Mouse (Mus musculus): ENCODE measurements around the gene Gabpa. TPM values are rescaled to one million over a fixed set of nuclear protein-coding genes. Genes with fewer than 3 reads are reported as not detected.

The Gabpa gene
- polyA plus RNA-seq, 1 experiment from 2014 or later, result 47.2 TPM

DNA sequence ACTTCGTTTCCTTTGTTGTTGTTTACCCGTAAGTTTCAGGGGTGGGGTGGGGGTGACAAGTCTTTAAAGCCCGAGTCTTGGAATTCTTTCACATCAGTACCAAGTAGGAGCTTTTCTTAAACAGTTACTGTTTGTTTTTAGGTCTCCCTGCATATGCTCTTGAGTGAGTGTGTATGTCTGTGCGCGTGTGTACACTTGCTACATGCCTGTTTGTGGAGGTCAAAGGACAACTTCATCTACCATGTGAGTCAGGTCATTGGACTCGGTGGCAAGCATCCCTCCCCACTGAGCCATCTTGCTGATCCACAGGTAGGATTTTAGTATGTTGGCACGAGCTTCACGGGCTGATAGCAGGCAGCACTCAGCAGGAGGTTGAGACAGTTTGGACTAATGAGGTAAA lies 39.1 kb downstream of the Gabpa start:
- H3K4me1 ChIP-seq (ENCODE audit: control insufficient read depth, insufficient read depth, low read length), result no peaks in the 10 kb centered on the region
- H3K36me3 ChIP-seq (replicated peaks; ENCODE audit: control insufficient read depth, insufficient read depth, low read depth, low read length), result no peaks in the 10 kb centered on the region
- H3K27ac ChIP-seq (replicated peaks; ENCODE audit: low read depth, low read length), result no peak overlapping the region
- no peak overlapping the region for H3K4me2 ChIP-seq (ENCODE audit: low read depth, low read length)
- ATAC-seq (replicated peaks; ENCODE audit: insufficient number of reproducible peaks, low FRiP score, low TSS enrichment, low read depth) (no peak), DNase-seq (ENCODE audit: low spot score) (no peak)
- H3K9me3 ChIP-seq (replicated peaks; ENCODE audit: control insufficient read depth, low read length), result no peaks in the 10 kb centered on the region
- 82% methylated on average over 8 of the region's 8 CpGs for WGBS
- H3K4me3 ChIP-seq (ENCODE audit: low read depth, low read length), result no peak overlapping the region
- no peak overlapping the region for H3K9ac ChIP-seq (replicated peaks; ENCODE audit: low read length)
- no peaks in the 10 kb centered on the region for H3K27me3 ChIP-seq (ENCODE audit: control insufficient read depth, insufficient read depth, low read length)

DNA sequence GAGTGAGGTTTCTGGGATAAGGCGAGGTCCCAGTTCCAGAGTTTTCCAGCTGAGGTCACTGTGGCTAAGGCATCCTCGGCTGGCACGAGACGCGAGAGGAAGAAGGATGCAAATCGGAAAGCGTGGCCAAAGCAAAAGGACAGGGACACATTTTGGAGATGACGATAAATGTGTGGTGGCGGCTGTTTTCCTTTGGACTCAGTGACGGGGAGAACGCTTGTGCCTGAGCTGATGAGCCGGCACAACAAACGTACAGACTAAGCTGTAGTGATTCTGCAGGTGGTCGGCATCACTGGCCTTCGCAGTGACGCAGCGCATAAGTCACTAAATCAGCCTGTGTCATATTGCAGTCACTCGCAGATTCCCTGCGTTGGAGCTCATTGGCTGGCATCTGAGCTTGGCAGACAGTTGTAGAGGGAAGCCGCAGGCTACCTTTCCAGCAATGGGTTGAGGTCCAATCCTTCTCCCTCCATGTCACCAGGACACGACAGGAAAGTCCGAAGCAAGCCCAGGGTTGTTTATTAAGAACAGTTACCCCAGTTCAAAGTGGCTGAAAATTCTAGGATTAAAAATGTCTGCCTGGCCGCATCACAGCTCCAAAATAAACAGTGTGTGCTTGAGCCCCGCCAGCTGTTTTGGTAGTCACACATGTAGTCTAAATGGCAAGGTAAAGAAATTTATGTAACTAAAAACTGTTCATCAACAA lies 40.4 kb downstream of the Gabpa start:
- Histone ChIP-seq H3K9me3 (replicated peaks; ENCODE audit: control insufficient read depth, low read length) (no peaks in the 10 kb centered on the region), H3K27ac (replicated peaks; ENCODE audit: low read depth, low read length) (no peak overlapping the region), H3K27me3 (ENCODE audit: control insufficient read depth, insufficient read depth, low read length) (no peaks in the 10 kb centered on the region), H3K4me2 (ENCODE audit: low read depth, low read length) (no peak overlapping the region), H3K4me3 (ENCODE audit: low read depth, low read length) (no peak overlapping the region), H3K4me1 (ENCODE audit: control insufficient read depth, insufficient read depth, low read length) (no peaks in the 10 kb centered on the region), H3K36me3 (replicated peaks; ENCODE audit: control insufficient read depth, insufficient read depth, low read depth, low read length) (no peaks in the 10 kb centered on the region), H3K9ac (replicated peaks; ENCODE audit: low read length) (no peak overlapping the region)
- 82% methylated on average over 24 of the region's 24 CpGs for WGBS
- ATAC-seq (replicated peaks; ENCODE audit: insufficient number of reproducible peaks, low FRiP score, low TSS enrichment, low read depth), result no peak
- DNase-seq (ENCODE audit: low spot score), result no peak

DNA sequence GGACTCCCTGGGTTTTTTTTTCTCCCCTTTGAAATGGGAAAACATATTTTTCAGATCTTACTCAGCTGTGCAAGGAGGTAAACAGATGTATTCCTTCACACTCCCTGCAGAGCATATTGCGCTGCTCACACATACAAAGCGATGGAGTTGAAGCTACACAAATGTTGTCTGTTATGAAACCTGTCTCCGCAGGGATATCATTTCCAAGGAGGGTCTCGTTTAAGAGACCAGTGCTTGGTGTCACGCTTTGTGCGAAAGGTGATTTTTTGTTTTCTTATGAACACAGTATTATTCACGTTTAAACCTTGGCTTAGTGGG lies 41.0 kb downstream of the Gabpa start:
- H3K36me3 ChIP-seq (replicated peaks; ENCODE audit: control insufficient read depth, insufficient read depth, low read depth, low read length), result no peaks in the 10 kb centered on the region

GRCm38 (mm10) chr16:84876082-84876481 lies 41.4 kb downstream of the Gabpa start:
- H3K36me3 ChIP-seq (replicated peaks; ENCODE audit: control insufficient read depth, insufficient read depth, low read depth, low read length), result no peaks in the 10 kb centered on the region
- H3K9ac ChIP-seq (replicated peaks; ENCODE audit: low read length), result no peak overlapping the region
- ATAC-seq (replicated peaks; ENCODE audit: insufficient number of reproducible peaks, low FRiP score, low TSS enrichment, low read depth), result no peak
- no peaks in the 10 kb centered on the region for H3K9me3 ChIP-seq (replicated peaks; ENCODE audit: control insufficient read depth, low read length)
- DNase-seq (ENCODE audit: low spot score), result peak; percentile 5
- no peaks in the 10 kb centered on the region for H3K4me1 ChIP-seq (ENCODE audit: control insufficient read depth, insufficient read depth, low read length)
- no peaks in the 10 kb centered on the region for H3K27me3 ChIP-seq (ENCODE audit: control insufficient read depth, insufficient read depth, low read length)
- no peak overlapping the region for H3K4me3 ChIP-seq (ENCODE audit: low read depth, low read length)
- no peak overlapping the region for H3K27ac ChIP-seq (replicated peaks; ENCODE audit: low read depth, low read length)
- H3K4me2 ChIP-seq (ENCODE audit: low read depth, low read length), result no peak overlapping the region
- WGBS, result 71% methylated on average over 8 of the region's 8 CpGs

More for the DNA sequence above, 41.0 kb downstream of the Gabpa start:
- no peak overlapping the region for H3K9ac ChIP-seq (replicated peaks; ENCODE audit: low read length)
- H3K4me3 ChIP-seq (ENCODE audit: low read depth, low read length), result no peak overlapping the region
- no peaks in the 10 kb centered on the region for H3K27me3 ChIP-seq (ENCODE audit: control insufficient read depth, insufficient read depth, low read length)
- H3K9me3 ChIP-seq (replicated peaks; ENCODE audit: control insufficient read depth, low read length), result no peaks in the 10 kb centered on the region
- H3K27ac ChIP-seq (replicated peaks; ENCODE audit: low read depth, low read length), result no peak overlapping the region
- H3K4me2 ChIP-seq (ENCODE audit: low read depth, low read length), result no peak overlapping the region
- 88% methylated on average over 7 of the region's 7 CpGs for WGBS
- H3K4me1 ChIP-seq (ENCODE audit: control insufficient read depth, insufficient read depth, low read length), result no peaks in the 10 kb centered on the region
- ATAC-seq (replicated peaks; ENCODE audit: insufficient number of reproducible peaks, low FRiP score, low TSS enrichment, low read depth), result no peak
- DNase-seq (ENCODE audit: low spot score), result no peak

DNA sequence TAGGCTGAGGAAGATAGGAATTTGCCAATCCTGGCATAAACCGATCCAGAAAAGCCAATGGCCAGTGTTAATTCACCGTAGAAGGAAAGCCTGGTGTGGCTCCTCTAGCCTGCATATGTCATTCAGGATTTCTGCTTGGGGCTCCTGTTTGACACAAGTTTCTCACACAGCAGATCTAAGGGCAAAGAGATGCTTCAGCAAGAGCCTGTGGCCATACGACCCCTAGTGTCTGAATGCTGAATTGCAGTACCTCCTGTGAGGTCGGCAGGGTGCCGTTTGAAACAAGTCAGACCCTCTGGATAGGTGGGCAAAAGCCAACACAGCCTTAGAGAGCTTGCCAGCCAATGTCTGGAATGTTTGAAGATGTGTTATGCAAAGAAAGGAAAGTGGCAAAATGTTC lies 44.4 kb downstream of the Gabpa start:
- H3K9ac ChIP-seq (replicated peaks; ENCODE audit: low read length), result no peak overlapping the region
- H3K27ac ChIP-seq (replicated peaks; ENCODE audit: low read depth, low read length), result no peak overlapping the region
- WGBS, result 24% methylated on average over 5 of the region's 5 CpGs
- no peaks in the 10 kb centered on the region for H3K9me3 ChIP-seq (replicated peaks; ENCODE audit: control insufficient read depth, low read length)
- no peaks in the 10 kb centered on the region for H3K36me3 ChIP-seq (replicated peaks; ENCODE audit: control insufficient read depth, insufficient read depth, low read depth, low read length)
- DNase-seq (ENCODE audit: low spot score), result peak; percentile 84
- H3K27me3 ChIP-seq (ENCODE audit: control insufficient read depth, insufficient read depth, low read length), result no peaks in the 10 kb centered on the region
- H3K4me2 ChIP-seq (ENCODE audit: low read depth, low read length), result no peak overlapping the region
- ATAC-seq (replicated peaks; ENCODE audit: insufficient number of reproducible peaks, low FRiP score, low TSS enrichment, low read depth), result no peak
- H3K4me1 ChIP-seq (ENCODE audit: control insufficient read depth, insufficient read depth, low read length), result no peaks in the 10 kb centered on the region
- no peak overlapping the region for H3K4me3 ChIP-seq (ENCODE audit: low read depth, low read length)

DNA sequence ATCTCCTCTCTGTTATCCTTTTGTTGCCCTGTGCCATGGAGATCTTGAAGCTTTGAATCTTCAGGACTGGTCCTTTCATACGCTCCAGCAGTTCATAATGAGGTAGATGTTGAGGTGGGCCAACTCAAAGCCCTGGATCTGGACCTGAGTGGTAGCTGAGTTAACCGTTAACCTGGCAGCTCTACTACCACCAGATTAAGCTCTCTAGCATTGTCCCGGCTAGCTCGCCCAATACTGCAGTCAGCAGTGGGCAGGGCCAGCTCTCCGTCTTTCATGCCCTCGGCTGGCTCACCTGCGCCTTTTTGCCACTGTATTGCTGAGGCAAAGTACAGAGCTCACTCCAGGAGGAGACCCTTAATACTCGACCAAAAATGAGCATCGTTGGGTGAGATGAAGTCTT lies 46.4 kb downstream of the Gabpa start:
- ATAC-seq (replicated peaks; ENCODE audit: insufficient number of reproducible peaks, low FRiP score, low TSS enrichment, low read depth) (no peak), DNase-seq (ENCODE audit: low spot score) (no peak)
- H3K36me3 ChIP-seq (replicated peaks; ENCODE audit: control insufficient read depth, insufficient read depth, low read depth, low read length), result no peaks in the 10 kb centered on the region
- H3K4me3 ChIP-seq (ENCODE audit: low read depth, low read length), result no peak overlapping the region
- H3K4me2 ChIP-seq (ENCODE audit: low read depth, low read length), result no peak overlapping the region
- H3K9me3 ChIP-seq (replicated peaks; ENCODE audit: control insufficient read depth, low read length), result no peaks in the 10 kb centered on the region
- 88% methylated on average over 9 of the region's 9 CpGs for WGBS
- H3K27ac ChIP-seq (replicated peaks; ENCODE audit: low read depth, low read length), result no peak overlapping the region
- no peaks in the 10 kb centered on the region for H3K4me1 ChIP-seq (ENCODE audit: control insufficient read depth, insufficient read depth, low read length)
- no peaks in the 10 kb centered on the region for H3K27me3 ChIP-seq (ENCODE audit: control insufficient read depth, insufficient read depth, low read length)
- H3K9ac ChIP-seq (replicated peaks; ENCODE audit: low read length), result no peak overlapping the region

- DNase-seq (ENCODE audit: low spot score) (no peak), ATAC-seq (replicated peaks; ENCODE audit: insufficient number of reproducible peaks, low FRiP score, low TSS enrichment, low read depth) (no peak)
- Histone ChIP-seq H3K9ac (replicated peaks; ENCODE audit: low read length) (no peak overlapping the region), H3K27me3 (ENCODE audit: control insufficient read depth, insufficient read depth, low read length) (no peaks in the 10 kb centered on the region), H3K9me3 (replicated peaks; ENCODE audit: control insufficient read depth, low read length) (no peaks in the 10 kb centered on the region), H3K27ac (replicated peaks; ENCODE audit: low read depth, low read length) (no peak overlapping the region), H3K36me3 (replicated peaks; ENCODE audit: control insufficient read depth, insufficient read depth, low read depth, low read length) (no peaks in the 10 kb centered on the region), H3K4me2 (ENCODE audit: low read depth, low read length) (no peak overlapping the region), H3K4me3 (ENCODE audit: low read depth, low read length) (no peak overlapping the region), H3K4me1 (ENCODE audit: control insufficient read depth, insufficient read depth, low read length) (no peaks in the 10 kb centered on the region)
- WGBS, result 83% methylated on average over 8 of the region's 8 CpGs
Observed at GRCm38 (mm10) chr16:84881754-84882321, 47.1 kb downstream of the Gabpa start.

GRCm38 (mm10) chr16:84884572-84884971 lies 49.8 kb downstream of the Gabpa start:
- 81% methylated on average over 8 of the region's 8 CpGs for WGBS

More at GRCm38 (mm10) chr16:84884572-84884971, 49.8 kb downstream of the Gabpa start:
- Histone ChIP-seq H3K9me3 (replicated peaks; ENCODE audit: control insufficient read depth, low read length) (no peaks in the 10 kb centered on the region), H3K27ac (replicated peaks; ENCODE audit: low read depth, low read length) (no peak overlapping the region), H3K36me3 (replicated peaks; ENCODE audit: control insufficient read depth, insufficient read depth, low read depth, low read length) (no peaks in the 10 kb centered on the region), H3K4me2 (ENCODE audit: low read depth, low read length) (no peak overlapping the region), H3K27me3 (ENCODE audit: control insufficient read depth, insufficient read depth, low read length) (no peaks in the 10 kb centered on the region), H3K4me1 (ENCODE audit: control insufficient read depth, insufficient read depth, low read length) (no peaks in the 10 kb centered on the region), H3K9ac (replicated peaks; ENCODE audit: low read length) (no peak overlapping the region), H3K4me3 (ENCODE audit: low read depth, low read length) (no peak overlapping the region)
- ATAC-seq (replicated peaks; ENCODE audit: insufficient number of reproducible peaks, low FRiP score, low TSS enrichment, low read depth) (no peak), DNase-seq (ENCODE audit: low spot score) (no peak)

Measured in embryonic facial prominence, embryonic 11.5 days (tissue).